Mouse (Mus musculus) CH12.LX (cell line): ENCODE data around the gene Foxq1. TPM values are rescaled to one million over a fixed set of nuclear protein-coding genes. Genes with fewer than 3 reads are reported as not detected.

ENCODE experiments used
- DNase-seq: peaks from one replicate; pipeline ENCODE4 v3.0.0-alpha.2; 2013; ENCODE audit errors: extremely low read depth
- H3K27ac ChIP-seq: 2 replicates; pipeline ENCODE4 v1.5.1; 2012; ENCODE audit warnings: low read depth, mild to moderate bottlenecking, control low read depth, moderate library complexity; ENCODE audit not compliant: insufficient read depth
- H3K27me3 ChIP-seq: replicated peaks from 2 replicates; pipeline ENCODE3; 2012; ENCODE audit warnings: inconsistent platforms
- H3K36me3 ChIP-seq, 2 experiments: replicated peaks in 1 of 2; 2 replicates each; pipeline versions ENCODE3 to v1.6.1; 2012; ENCODE audit warnings: inconsistent platforms in 1 of 2, low read length in 1 of 2, mild to moderate bottlenecking in 1 of 2, mixed read lengths in 1 of 2, moderate library complexity in 1 of 2; ENCODE audit not compliant: control insufficient read depth in 1 of 2, insufficient read depth in 1 of 2
- H3K4me1 ChIP-seq, 2 experiments: 2 replicates each; pipeline ENCODE4 v1.6.1; 2012; ENCODE audit warnings: inconsistent platforms in 1 of 2, moderate library complexity in 1 of 2; ENCODE audit not compliant: insufficient read depth in 2 of 2, control insufficient read depth in 1 of 2
- H3K4me2 ChIP-seq: 2 replicates; pipeline ENCODE4 v1.6.1; 2012; ENCODE audit warnings: low read depth, mild to moderate bottlenecking, control low read depth; ENCODE audit not compliant: poor library complexity, insufficient read depth, severe bottlenecking
- H3K4me3 ChIP-seq, 3 experiments: fragments of 150-350 bp in 1 of 3; sonication (generic) in 1 of 3; replicated peaks in 1 of 3; 2 replicates each; pipeline versions ENCODE3 to v1.5.1; 2011 to 2012; ENCODE audit warnings: low read depth in 2 of 3, low read length in 2 of 3, mild to moderate bottlenecking in 2 of 3, moderate library complexity in 2 of 3, control low read depth in 1 of 3, improper control_type of control experiment in 1 of 3, inconsistent platforms in 1 of 3, mixed read lengths in 1 of 3; ENCODE audit not compliant: poor library complexity in 1 of 3
- H3K79me2 ChIP-seq: replicated peaks from 2 replicates; pipeline ENCODE4 v1.6.1; 2012; ENCODE audit warnings: mild to moderate bottlenecking, moderate library complexity; ENCODE audit not compliant: control insufficient read depth, poor library complexity, insufficient read depth, severe bottlenecking; ENCODE audit errors: extremely low read depth
- H3K9ac ChIP-seq: 2 replicates; pipeline ENCODE4 v1.6.1; 2012; ENCODE audit warnings: low read depth, mild to moderate bottlenecking, control low read depth, moderate library complexity; ENCODE audit not compliant: insufficient read depth
- H3K9me3 ChIP-seq: replicated peaks from 2 replicates; pipeline ENCODE3; 2012; ENCODE audit warnings: low read length, inconsistent platforms, mixed read lengths
- CHD1 ChIP-seq: IDR thresholded peaks from 2 replicates; pipeline ENCODE4 v1.6.1; 2012; ENCODE audit warnings: low read depth, low read length, improper control_type of control experiment, inconsistent platforms
- E2F4 ChIP-seq: IDR thresholded peaks from 2 replicates; pipeline ENCODE4 v1.6.1; 2011; ENCODE audit warnings: low read depth, low read length, improper control_type of control experiment; ENCODE audit not compliant: insufficient replicate concordance
- GABPA ChIP-seq: IDR thresholded peaks from 2 replicates; pipeline ENCODE4 v1.6.1; 2012; ENCODE audit warnings: low read depth, low read length, improper control_type of control experiment, inconsistent platforms; ENCODE audit not compliant: insufficient replicate concordance
- JUND ChIP-seq: conservative IDR thresholded peaks from 2 replicates; pipeline ENCODE4 v1.6.1; 2011; ENCODE audit warnings: low read depth, low read length, improper control_type of control experiment
- MAX ChIP-seq: IDR thresholded peaks from 2 replicates; pipeline ENCODE4 v1.6.1; 2011; ENCODE audit warnings: low read length, improper control_type of control experiment
- MAZ ChIP-seq: IDR thresholded peaks from 2 replicates; pipeline ENCODE4 v1.6.1; 2012; ENCODE audit warnings: low read depth, mild to moderate bottlenecking, inconsistent platforms, low read length, improper control_type of control experiment, moderate library complexity
- MYC ChIP-seq: IDR thresholded peaks from 2 replicates; pipeline ENCODE4 v1.6.1; 2011; ENCODE audit warnings: low read depth, mild to moderate bottlenecking, improper control_type of control experiment, low read length
- NELFE ChIP-seq: IDR thresholded peaks from 2 replicates; pipeline ENCODE4 v1.6.1; 2011; ENCODE audit warnings: low read depth, low read length, improper control_type of control experiment
- NRF1 ChIP-seq: IDR thresholded peaks from 2 replicates; pipeline ENCODE4 v1.6.1; 2014; ENCODE audit warnings: low read depth, mild to moderate bottlenecking, inconsistent platforms, low read length, improper control_type of control experiment, moderate library complexity
- POLR2AphosphoS2 ChIP-seq: IDR thresholded peaks from 2 replicates; pipeline ENCODE4 v1.6.1; 2011; ENCODE audit warnings: low read depth, low read length, improper control_type of control experiment
- RAD21 ChIP-seq: IDR thresholded peaks from 2 replicates; pipeline ENCODE4 v1.6.1; 2011; ENCODE audit warnings: low read depth, mild to moderate bottlenecking, low read length, improper control_type of control experiment, moderate library complexity
- RCOR1 ChIP-seq: conservative IDR thresholded peaks from 2 replicates; pipeline ENCODE4 v1.6.1; 2012; ENCODE audit warnings: low read depth, mild to moderate bottlenecking, inconsistent platforms, low read length, improper control_type of control experiment
- SMC3 ChIP-seq: IDR thresholded peaks from 2 replicates; pipeline ENCODE4 v1.6.1; 2011; ENCODE audit warnings: low read depth, low read length, improper control_type of control experiment
- UBTF ChIP-seq: IDR thresholded peaks from 2 replicates; pipeline ENCODE4 v1.6.1; 2012; ENCODE audit warnings: low read depth, mild to moderate bottlenecking, inconsistent platforms, low read length, improper control_type of control experiment, moderate library complexity
- USF1 ChIP-seq: IDR thresholded peaks from 2 replicates; pipeline ENCODE4 v1.6.1; 2014; ENCODE audit warnings: low read depth, mild to moderate bottlenecking, inconsistent platforms, low read length, improper control_type of control experiment
- USF2 ChIP-seq: conservative IDR thresholded peaks from 2 replicates; pipeline ENCODE4 v1.6.1; 2011; ENCODE audit warnings: low read depth, low read length, improper control_type of control experiment
- ZMIZ1 ChIP-seq: IDR thresholded peaks from 2 replicates; pipeline ENCODE4 v1.6.1; 2012; ENCODE audit warnings: low read depth, mild to moderate bottlenecking, inconsistent platforms, low read length, improper control_type of control experiment
- ZNF384 ChIP-seq: IDR thresholded peaks from 2 replicates; pipeline ENCODE4 v1.6.1; 2012; ENCODE audit warnings: low read depth, low read length, improper control_type of control experiment, inconsistent platforms
- dilution Hi-C: fragments of 300-500 bp; cut with MboI; formaldehyde crosslinking; loops from 2 replicates; pipeline ENCODE4 v1.14.3; 2020; ENCODE audit warnings: low sequenced_read_pairs; ENCODE audit not compliant: extremely low pct_unique_long_range_greater_than_20kb, extremely low pct_ligation_motif_present
- in situ Hi-C: fragments of 300-500 bp; cut with MboI; formaldehyde crosslinking; loops from 3 replicates; pipeline ENCODE4 v1.14.3; 2019; ENCODE audit warnings: low sequenced_read_pairs, low pct_ligation_motif_present, low pct_unique_long_range_greater_than_20kb, mixed read lengths
- polyA plus RNA-seq: library from polyadenylated mRNA; unstranded; fragments of >175 nt; gene quantifications from 2 replicates; pipeline ENCODE4 v1.2.1, GENCODE M21; 2012; ENCODE audit warnings: low read depth; ENCODE audit not compliant: insufficient read length
- total RNA-seq, 2 experiments: library from RNA; depleted of rRNA; stranded (reverse); fragments of 300-350 nt in 1 of 2; fragments of >200 nt in 1 of 2; gene quantifications; 2 replicates each; pipeline ENCODE4 v1.2.3; 2012 to 2014

Gene Foxq1
- total and polyA plus RNA-seq, 3 experiments, result not detected

DNA sequence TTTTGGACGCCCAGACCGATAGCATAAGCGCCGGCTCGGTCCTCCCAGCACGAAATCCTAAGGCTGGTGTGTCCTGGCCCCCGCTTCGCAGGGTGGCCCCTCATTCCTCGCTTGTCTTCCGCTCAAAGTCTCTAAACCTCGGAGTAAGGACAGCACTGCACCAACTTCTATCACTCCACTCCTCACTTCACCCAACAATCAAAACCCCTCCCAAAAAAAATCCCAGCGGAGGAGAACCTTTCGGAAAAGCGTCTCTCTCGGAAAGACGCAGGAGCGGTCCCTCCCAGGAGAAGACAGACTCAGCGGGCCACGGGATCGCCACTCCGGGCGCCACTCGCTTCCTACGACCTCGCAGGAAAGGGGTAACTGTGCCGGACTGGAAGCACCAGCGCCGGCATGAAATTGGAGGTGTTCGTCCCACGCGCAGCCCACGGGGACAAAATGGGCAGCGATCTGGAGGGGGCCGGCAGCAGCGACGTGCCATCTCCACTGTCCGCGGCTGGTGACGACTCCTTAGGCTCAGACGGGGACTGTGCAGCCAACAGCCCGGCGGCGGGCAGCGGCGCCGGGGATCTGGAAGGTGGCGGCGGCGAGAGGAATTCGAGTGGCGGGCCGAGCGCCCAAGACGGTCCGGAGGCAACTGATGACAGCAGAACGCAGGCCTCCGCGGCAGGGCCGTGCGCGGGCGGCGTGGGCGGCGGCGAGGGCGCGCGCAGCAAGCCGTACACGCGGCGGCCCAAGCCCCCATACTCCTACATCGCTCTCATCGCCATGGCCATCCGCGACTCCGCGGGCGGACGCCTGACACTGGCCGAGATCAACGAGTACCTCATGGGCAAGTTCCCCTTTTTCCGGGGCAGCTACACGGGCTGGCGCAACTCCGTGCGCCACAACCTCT lies 2.8 kb downstream of the Foxq1 start, which contains the start of gene A530084C06Rik:
Gene A530084C06Rik (minus strand): TSS at position 813 of the 898 bp plus-strand sequence.
- H3K4me1 ChIP-seq, result no peaks in the 10 kb centered on the region; a peak in 1 of 4 replicates
- H3K79me2 ChIP-seq, result no peaks in the 10 kb centered on the region
- H3K4me2 ChIP-seq, result peak within 1 kb of the TSS; percentile 59
- H3K9ac ChIP-seq, result no peak within 1 kb of the TSS
- TF ChIP-seq UBTF (no peak), JUND (no peak), GABPA (no peak), MAX (no peak), ZMIZ1 (no peak), POLR2AphosphoS2 (no peak), NELFE (no peak), RCOR1 (no peak), E2F4 (no peak), MYC (no peak), RAD21 (no peak)
- TF ChIP-seq, all 38 proteins: peak for 0
- peak within 1 kb of the TSS in 2 of 3 experiments; percentile 27 to 44 for H3K4me3 ChIP-seq
- in situ Hi-C loops (no loop called here), dilution Hi-C loops (no loop called here)
- DNase-seq, result no peak
- H3K27me3 ChIP-seq, result no peaks in the 10 kb centered on the region
- H3K36me3 ChIP-seq, result no peaks in the 10 kb centered on the region
- H3K27ac ChIP-seq, result no peak within 1 kb of the TSS
- peaks cover 21% of the 10 kb centered on the region for H3K9me3 ChIP-seq

DNA sequence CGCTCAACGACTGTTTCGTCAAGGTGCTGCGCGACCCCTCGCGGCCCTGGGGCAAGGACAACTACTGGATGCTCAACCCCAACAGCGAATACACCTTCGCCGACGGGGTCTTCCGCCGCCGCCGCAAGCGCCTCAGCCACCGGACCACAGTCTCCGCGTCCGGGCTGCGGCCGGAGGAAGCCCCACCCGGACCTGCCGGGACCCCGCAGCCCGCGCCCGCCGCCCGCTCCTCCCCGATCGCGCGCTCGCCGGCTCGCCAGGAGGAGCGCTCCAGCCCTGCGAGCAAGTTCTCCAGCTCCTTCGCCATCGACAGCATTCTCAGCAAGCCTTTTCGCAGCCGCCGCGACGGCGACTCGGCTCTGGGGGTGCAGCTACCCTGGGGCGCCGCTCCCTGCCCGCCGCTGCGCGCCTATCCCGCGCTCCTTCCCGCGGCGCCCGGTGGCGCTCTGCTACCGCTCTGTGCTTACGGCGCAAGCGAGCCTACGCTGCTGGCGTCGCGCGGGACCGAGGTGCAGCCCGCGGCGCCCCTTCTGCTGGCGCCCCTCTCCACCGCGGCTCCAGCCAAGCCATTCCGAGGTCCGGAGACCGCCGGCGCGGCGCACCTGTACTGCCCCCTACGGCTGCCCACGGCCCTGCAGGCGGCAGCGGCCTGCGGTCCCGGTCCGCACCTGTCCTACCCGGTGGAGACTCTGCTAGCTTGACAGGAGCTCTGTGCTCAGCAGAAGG lies 3.6 kb downstream of the Foxq1 start:
- no peaks in the 10 kb centered on the region for H3K27me3 ChIP-seq
- no peaks in the 10 kb centered on the region for H3K36me3 ChIP-seq
- DNase-seq, result no peak
- no peak overlapping the region for H3K27ac ChIP-seq
- H3K9ac ChIP-seq, result no peak overlapping the region
- no peak overlapping the region for H3K4me3 ChIP-seq
- H3K4me2 ChIP-seq, result no peak overlapping the region
- dilution Hi-C loops, result no loop called here
- H3K9me3 ChIP-seq, result peaks cover 21% of the 10 kb centered on the region
- in situ Hi-C loops, result no loop called here
- TF ChIP-seq ZNF384 (no peak), MAZ (no peak), USF2 (no peak), CHD1 (no peak), RCOR1 (no peak), SMC3 (no peak), NRF1 (no peak), USF1 (no peak)
- H3K4me1 ChIP-seq, result no peaks in the 10 kb centered on the region; a peak in 1 of 4 replicates
- H3K79me2 ChIP-seq, result no peaks in the 10 kb centered on the region
